Comparison of ENCODE assay signal across 22 mouse cellular contexts in genomic region chr6:84500255-84500886, GRCm38 (mm10).
DNase-seq lines count a peak whose midpoint lies in the region; ATAC-seq and TF ChIP-seq lines count a peak whose summit lies in the region.
"Had no signal": no experiment of that assay in that cellular context is flagged by ENCODE, and none has a peak within 500 bp of the region (broad histone marks: within the 10 kb centered on the region; RNA-seq: fewer than 3 reads in every experiment).

No protein-coding gene starts in this region.

- no peak for TF ChIP-seq CTCF in stomach, postnatal 0 days (IDR thresholded peaks at IDR 0.05; ENCODE audit: low read depth)

- no peak overlapping the region for H3K27ac ChIP-seq in intestine, embryonic 14.5 days (ENCODE audit: low read depth)
- H3K27ac ChIP-seq in liver, embryonic 13.5 days, result no peak overlapping the region
- no peak overlapping the region for H3K27ac ChIP-seq in stomach, postnatal 0 days (replicated peaks)
- H3K27ac ChIP-seq: embryonic facial prominence, embryonic 12.5 days; hindbrain, embryonic 14.5 days; kidney, postnatal 0 days; limb, embryonic 15.5 days; midbrain, embryonic 12.5 days had no signal

- H3K4me1 ChIP-seq in intestine, embryonic 14.5 days (replicated peaks; ENCODE audit: control insufficient read depth, insufficient read depth, low read length), result no peaks in the 10 kb centered on the region
- H3K4me1 ChIP-seq in liver, embryonic 13.5 days (replicated peaks), result peaks cover 10% of the 10 kb centered on the region
- no peaks in the 10 kb centered on the region for H3K4me1 ChIP-seq in stomach, postnatal 0 days (replicated peaks; ENCODE audit: control insufficient read depth, insufficient read depth)
- H3K4me1 ChIP-seq: embryonic facial prominence, embryonic 12.5 days; midbrain, embryonic 12.5 days had no signal

- no peak overlapping the region for H3K9ac ChIP-seq in intestine, embryonic 14.5 days (ENCODE audit: low read length)
- no peak overlapping the region for H3K9ac ChIP-seq in liver, embryonic 13.5 days
- no peak overlapping the region for H3K9ac ChIP-seq in stomach, postnatal 0 days (ENCODE audit: low read length)
- H3K9ac ChIP-seq: embryonic facial prominence, embryonic 12.5 days; hindbrain, embryonic 14.5 days; limb, embryonic 15.5 days; midbrain, embryonic 12.5 days had no signal

- no peaks in the 10 kb centered on the region for H3K27me3 ChIP-seq in intestine, embryonic 14.5 days (replicated peaks; ENCODE audit: control insufficient read depth, insufficient read depth, low read length)
- peaks cover 7% of the 10 kb centered on the region; the same call in 1 of the 2 replicates for H3K27me3 ChIP-seq in liver, embryonic 13.5 days
- no peaks in the 10 kb centered on the region for H3K27me3 ChIP-seq in stomach, postnatal 0 days (ENCODE audit: control insufficient read depth, insufficient read depth, low read length)
- H3K27me3 ChIP-seq: embryonic facial prominence, embryonic 12.5 days; limb, embryonic 15.5 days had no signal

- no peaks in the 10 kb centered on the region for H3K36me3 ChIP-seq in intestine, embryonic 14.5 days (ENCODE audit: control insufficient read depth, insufficient read depth, low read length)
- H3K36me3 ChIP-seq in liver, embryonic 13.5 days, result no peaks in the 10 kb centered on the region
- no peaks in the 10 kb centered on the region for H3K36me3 ChIP-seq in stomach, postnatal 0 days (ENCODE audit: control insufficient read depth, insufficient read depth, low read length)
- H3K36me3 ChIP-seq: embryonic facial prominence, embryonic 12.5 days; limb, embryonic 15.5 days; midbrain, embryonic 12.5 days had no signal

- H3K4me3 ChIP-seq in intestine, embryonic 14.5 days (ENCODE audit: low read depth, low read length), result no peak overlapping the region
- no peak overlapping the region for H3K4me3 ChIP-seq in liver, embryonic 13.5 days (replicated peaks)
- no peak overlapping the region for H3K4me3 ChIP-seq in stomach, postnatal 0 days (ENCODE audit: low read depth, low read length)
- H3K4me3 ChIP-seq: embryonic facial prominence, embryonic 12.5 days; limb, embryonic 15.5 days; midbrain, embryonic 12.5 days had no signal

- H3K4me2 ChIP-seq in intestine, embryonic 14.5 days (ENCODE audit: low read length), result no peak overlapping the region
- H3K4me2 ChIP-seq in liver, embryonic 13.5 days, result no peak overlapping the region
- H3K4me2 ChIP-seq in stomach, postnatal 0 days (replicated peaks; ENCODE audit: low read depth), result no peak overlapping the region
- H3K4me2 ChIP-seq: embryonic facial prominence, embryonic 12.5 days; hindbrain, embryonic 14.5 days; limb, embryonic 15.5 days; midbrain, embryonic 12.5 days had no signal

- no peaks in the 10 kb centered on the region for H3K9me3 ChIP-seq in intestine, embryonic 14.5 days (ENCODE audit: control insufficient read depth, low read length)
- no peaks in the 10 kb centered on the region for H3K9me3 ChIP-seq in liver, embryonic 13.5 days (replicated peaks)
- no peaks in the 10 kb centered on the region for H3K9me3 ChIP-seq in stomach, postnatal 0 days (ENCODE audit: control insufficient read depth, low read length)
- H3K9me3 ChIP-seq: embryonic facial prominence, embryonic 12.5 days; limb, embryonic 15.5 days; midbrain, embryonic 12.5 days had no signal

- 32% methylated on average over 13 of the region's 13 CpGs for WGBS in intestine, embryonic 14.5 days
- 24% methylated on average over 13 of the region's 13 CpGs for WGBS in liver, embryonic 13.5 days (ENCODE audit: insufficient replicate concordance)
- WGBS in stomach, postnatal 0 days, result 38% methylated on average over 13 of the region's 13 CpGs

- DNase-seq in ZHBTc4 (ENCODE audit: low read depth, low spot score), result peak; percentile 57
- DNase-seq in intestine, embryonic 14.5 days (ENCODE audit: low spot score), result no peak
- peak; percentile 20 for DNase-seq in liver, embryonic 13.5 days
- DNase-seq in stomach, postnatal 0 days (ENCODE audit: low spot score), result no peak
- DNase-seq in embryo, embryonic 11 days, result no peak
- no peak for DNase-seq in gastrocnemius, adult 18-20 months (ENCODE audit: low spot score)
- no peak for DNase-seq in retina, embryonic 14.5 days (ENCODE audit: low spot score)
- DNase-seq: adrenal gland, postnatal 25 days; cerebellum, adult 11 months; cerebellum, postnatal 10 days; gastrocnemius, postnatal 36 days; heart, postnatal 36 days; kidney, adult 11 months; left cerebral cortex, postnatal 4 days; right cerebral cortex, postnatal 25 days; thymus, postnatal 36 days had no signal

- TF ChIP-seq EP300 in stomach, postnatal 0 days (optimal IDR thresholded peaks at IDR 0.05), result no peak

- peak; percentile 50; the same call in 1 of the 2 replicates for ATAC-seq in intestine, embryonic 14.5 days (replicated peaks; ENCODE audit: low FRiP score, low TSS enrichment, low read depth)
- ATAC-seq in liver, embryonic 13.5 days (ENCODE audit: low read depth), result peak; percentile 82
- 0 out of 2 replicates have a peak, but pooled peaks have one; percentile 35 for ATAC-seq in stomach, postnatal 0 days (ENCODE audit: low FRiP score, low TSS enrichment)
- ATAC-seq: lung, postnatal 0 days had no signal

Comparison
In these comparisons a context has a peak if more than half of its experiments do, and no peak if none do; other contexts are left out.
1. DNase-seq: peak in ZHBTc4 (single experiment) and liver, embryonic 13.5 days (single experiment); none in intestine, embryonic 14.5 days (single experiment), stomach, postnatal 0 days (single experiment), embryo, embryonic 11 days (single experiment), gastrocnemius, adult 18-20 months (single experiment) and retina, embryonic 14.5 days (single experiment).
2. Peak in every context shown above with its lines, with median percentiles within 50 percentile points of each other: ATAC-seq.